Mouse (Mus musculus) heart, embryonic 13.5 days (tissue): ENCODE data around the gene Ubash3a. TPM values are rescaled to one million over a fixed set of nuclear protein-coding genes. Genes with fewer than 3 reads are reported as not detected.
"Not testable (repeated sequence)": the region's sequence is repeated elsewhere in the genome, so short reads cannot be mapped to it uniquely, and the experiment has no call there.

Source experiments
- ATAC-seq: fragments of 200-750 bp; cut with Nextera tagmentation; 2 replicates; pipeline ENCODE4 v1.8.0; 2017; ENCODE audit warnings: moderate TSS enrichment; ENCODE audit not compliant: insufficient number of reproducible peaks, low FRiP score, low TSS enrichment; ENCODE audit errors: extremely low read depth
- H3K27ac ChIP-seq: fragments of 300-500 bp; sonication (generic); replicated peaks from 2 replicates; pipeline ENCODE4 v1.5.1; 2015; ENCODE audit warnings: moderate library complexity, mild to moderate bottlenecking, inconsistent platforms
- H3K27me3 ChIP-seq: fragments of 300-500 bp; sonication (generic); replicated peaks from 2 replicates; pipeline ENCODE4 v1.6.1; 2015; ENCODE audit warnings: mild to moderate bottlenecking, inconsistent platforms
- H3K36me3 ChIP-seq: fragments of 300-500 bp; sonication (generic); 2 replicates; pipeline ENCODE4 v1.6.1; 2015; ENCODE audit warnings: mild to moderate bottlenecking, inconsistent platforms
- H3K4me1 ChIP-seq: fragments of 300-500 bp; sonication (generic); 2 replicates; pipeline ENCODE4 v1.6.1; 2015; ENCODE audit warnings: inconsistent platforms
- H3K4me2 ChIP-seq: fragments of 300-500 bp; sonication (generic); 2 replicates; pipeline ENCODE4 v1.6.1; 2015; ENCODE audit warnings: inconsistent platforms, mild to moderate bottlenecking, moderate library complexity
- H3K4me3 ChIP-seq: fragments of 300-500 bp; sonication (generic); 2 replicates; pipeline ENCODE4 v1.5.1; 2015; ENCODE audit warnings: moderate library complexity, mild to moderate bottlenecking, inconsistent platforms
- H3K9ac ChIP-seq: fragments of 300-500 bp; sonication (generic); 2 replicates; pipeline ENCODE4 v1.6.1; 2015; ENCODE audit warnings: inconsistent platforms, mild to moderate bottlenecking, moderate library complexity
- H3K9me3 ChIP-seq: fragments of 300-500 bp; sonication (generic); 2 replicates; pipeline ENCODE4 v1.6.1; 2016; ENCODE audit warnings: inconsistent platforms
- WGBS: fragments of 180-500 bp; shearing (Covaris S2); methylation state at CpG from one replicate; pipeline ENCODE4 v1.1.7; 2015; ENCODE audit warnings: mixed read lengths; 5-methylcytosine and 5-hydroxymethylcytosine counted together
- polyA plus RNA-seq: library from polyadenylated mRNA; unstranded; fragments of >200 nt; fragmentation: Nextera tagmentation; extraction: Ambion mirVana; gene quantifications from 2 replicates; pipeline ENCODE4 v1.2.1, GENCODE M21; 2015

The Ubash3a gene
- polyA plus RNA-seq, 1 experiment from 2014 or later, result 0.43 TPM

DNA sequence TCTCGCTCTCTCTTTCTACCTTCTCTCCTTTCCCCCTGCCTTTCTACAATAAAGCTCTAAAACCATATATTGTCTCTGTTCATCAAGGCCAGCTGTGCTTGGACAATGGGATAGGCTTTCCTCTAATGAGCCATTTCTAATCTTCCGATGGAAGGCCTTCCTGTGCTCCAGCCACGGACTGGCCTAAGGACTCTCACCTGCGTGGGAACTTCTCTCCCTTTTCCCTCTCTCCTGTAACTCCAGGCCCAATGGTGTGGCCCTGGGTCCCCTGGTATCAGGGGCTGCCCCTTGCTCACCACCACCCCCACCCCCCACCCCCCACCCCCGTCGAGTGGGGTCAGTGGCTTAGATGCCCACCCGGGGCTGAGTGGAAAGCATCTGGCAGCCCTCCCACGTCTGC is 63.1 kb downstream of the Ubash3a start:
- H3K4me2 ChIP-seq, H3K4me1 ChIP-seq, H3K27ac ChIP-seq, H3K9me3 ChIP-seq, ATAC-seq, H3K27me3 ChIP-seq, H3K36me3 ChIP-seq, H3K4me3 ChIP-seq, H3K9ac ChIP-seq: not testable (repeated sequence)
- 68% methylated on average over 8 of the region's 8 CpGs for WGBS

DNA sequence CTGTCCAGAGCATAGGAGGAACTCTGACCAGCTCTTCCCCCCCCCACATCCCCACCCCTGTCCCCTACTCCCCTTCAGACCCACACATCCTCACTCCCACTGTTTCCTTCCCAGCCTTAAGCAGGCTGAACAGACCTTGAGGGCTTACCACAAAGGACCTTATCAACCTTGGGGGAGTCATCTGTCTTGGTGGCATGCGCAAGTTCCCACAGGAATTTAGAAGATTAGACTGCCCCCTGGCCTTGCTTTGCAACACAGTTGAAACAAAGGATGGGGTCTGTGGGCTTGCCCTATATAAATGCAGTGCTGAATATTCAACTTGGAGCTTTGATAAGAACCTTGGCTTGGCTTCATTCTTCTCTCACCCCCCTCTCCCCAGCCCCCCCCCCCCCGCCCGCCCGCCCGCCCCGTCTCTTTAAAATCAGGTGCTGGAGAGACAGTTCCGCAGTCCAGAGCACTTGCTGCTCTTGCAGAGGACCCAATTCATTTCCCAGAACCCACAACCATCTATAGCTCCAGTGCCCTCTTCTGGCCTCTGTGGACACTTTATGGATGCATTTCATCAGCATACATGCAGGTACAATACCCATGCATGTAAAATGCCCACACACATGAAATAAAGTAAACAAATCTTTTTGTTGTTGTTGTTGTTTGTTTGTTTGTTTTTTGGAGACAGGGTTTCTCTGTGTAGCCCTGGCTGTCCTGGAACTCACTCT is 63.6 kb downstream of the Ubash3a start:
- 22% methylated on average over 7 of the region's 7 CpGs for WGBS
- H3K36me3 ChIP-seq, result no peaks in the 10 kb centered on the region
- H3K4me3 ChIP-seq, result no peak overlapping the region
- H3K9ac ChIP-seq, result no peak overlapping the region
- no peak overlapping the region for H3K4me2 ChIP-seq
- peaks cover 3% of the 10 kb centered on the region for H3K4me1 ChIP-seq
- ATAC-seq, result no peak
- H3K27ac ChIP-seq, result no peak overlapping the region
- H3K27me3 ChIP-seq, result no peaks in the 10 kb centered on the region; the same call in 1 of the 2 replicates
- no peaks in the 10 kb centered on the region for H3K9me3 ChIP-seq

DNA sequence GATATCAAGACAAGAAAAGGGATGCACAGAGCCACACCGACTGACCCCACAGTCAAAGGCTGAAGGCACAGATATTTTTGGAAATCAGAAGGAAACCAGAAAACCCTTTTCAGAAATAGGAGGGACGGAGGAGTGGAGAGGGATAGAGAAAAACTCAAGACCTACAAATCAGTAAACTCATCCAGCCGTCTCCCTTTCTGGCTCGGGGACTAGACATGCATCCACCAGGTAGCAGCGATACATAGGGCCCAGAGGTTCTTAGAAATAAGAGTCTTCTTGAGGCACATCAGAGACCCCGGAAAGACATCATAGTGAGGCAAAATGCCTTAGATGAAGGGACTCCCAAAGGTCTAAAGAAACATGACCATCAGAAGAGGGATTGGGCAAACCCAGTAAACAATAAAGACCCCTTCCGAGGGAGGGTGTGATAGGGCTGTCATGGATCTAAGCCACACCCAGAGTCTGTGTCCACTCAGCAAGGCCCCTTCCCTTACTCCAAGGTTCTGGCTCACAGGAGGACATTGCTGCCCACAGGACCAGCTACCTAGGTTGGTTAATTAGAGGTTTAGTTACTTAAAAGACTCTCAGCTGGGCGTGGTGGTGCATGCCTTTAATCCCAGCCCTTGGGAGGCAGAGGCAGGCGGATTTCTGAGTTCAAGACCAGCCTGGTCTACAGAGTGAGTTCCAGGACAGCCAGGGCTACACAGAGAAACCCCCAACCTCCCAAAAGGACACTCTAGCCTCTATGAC is 64.9 kb downstream of the Ubash3a start:
- ATAC-seq, result no peak
- H3K4me1 ChIP-seq, result peaks cover 14% of the 10 kb centered on the region
- no peak overlapping the region for H3K4me3 ChIP-seq
- H3K4me2 ChIP-seq, result no peak overlapping the region
- no peak overlapping the region for H3K9ac ChIP-seq
- no peaks in the 10 kb centered on the region; the same call in 1 of the 2 replicates for H3K27me3 ChIP-seq
- no peaks in the 10 kb centered on the region for H3K9me3 ChIP-seq
- no peak overlapping the region for H3K27ac ChIP-seq
- no peaks in the 10 kb centered on the region for H3K36me3 ChIP-seq
- 77% methylated on average over 9 of the region's 9 CpGs for WGBS

DNA sequence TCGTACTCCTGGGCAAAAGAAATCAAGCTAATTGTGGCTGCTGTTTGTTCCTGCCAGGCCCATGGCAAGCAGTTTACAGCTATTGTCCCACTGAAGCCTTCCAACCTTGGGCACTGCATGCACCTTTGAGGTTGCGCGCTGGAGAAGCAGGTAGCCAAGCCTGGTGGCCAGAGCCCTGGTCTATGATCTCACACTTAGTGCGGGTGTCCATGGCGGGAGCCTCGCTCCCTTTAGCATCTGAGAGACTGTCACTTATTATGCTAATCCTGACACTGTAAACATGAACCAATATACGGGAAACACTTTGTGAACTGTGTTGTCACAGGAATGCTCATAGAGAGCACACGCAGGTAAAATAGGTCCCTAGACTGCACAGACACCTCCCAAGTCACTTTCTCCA is 66.0 kb downstream of the Ubash3a start:
- Histone ChIP-seq H3K9me3 (no peaks in the 10 kb centered on the region), H3K9ac (no peak overlapping the region), H3K4me2 (no peak overlapping the region), H3K4me1 (peaks cover 15% of the 10 kb centered on the region), H3K36me3 (no peaks in the 10 kb centered on the region), H3K27me3 (no peaks in the 10 kb centered on the region; the same call in 1 of the 2 replicates), H3K4me3 (no peak overlapping the region), H3K27ac (no peak overlapping the region)
- WGBS, result 83% methylated on average over 8 of the region's 8 CpGs
- ATAC-seq, result no peak

DNA sequence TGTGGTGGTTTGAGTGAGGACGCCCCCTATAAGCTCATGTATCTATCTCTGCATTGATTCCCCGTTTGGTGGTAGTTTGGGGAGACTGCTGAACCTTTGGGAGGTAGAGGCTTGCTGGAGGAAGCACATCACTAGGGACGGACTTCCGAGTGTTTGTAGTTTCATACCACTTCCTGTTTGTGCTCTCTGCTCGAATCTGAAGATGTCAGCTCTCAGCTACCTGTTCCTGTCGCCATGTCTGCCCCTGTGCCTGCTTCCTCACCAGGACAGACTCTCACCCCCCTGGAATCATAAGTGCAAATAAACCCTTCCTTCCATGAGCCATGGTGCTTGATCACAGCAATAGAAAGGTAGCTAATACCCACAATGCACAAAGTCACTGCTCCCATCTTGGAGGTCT is 67.5 kb downstream of the Ubash3a start:
- Histone ChIP-seq H3K9me3 (no peaks in the 10 kb centered on the region), H3K4me2 (no peak overlapping the region), H3K27me3 (no peaks in the 10 kb centered on the region; the same call in 1 of the 2 replicates), H3K4me3 (no peak overlapping the region), H3K27ac (no peak overlapping the region), H3K9ac (no peak overlapping the region), H3K4me1 (peaks cover 15% of the 10 kb centered on the region), H3K36me3 (no peaks in the 10 kb centered on the region)
- 62% methylated on average over 6 of the region's 6 CpGs for WGBS
- no peak for ATAC-seq

DNA sequence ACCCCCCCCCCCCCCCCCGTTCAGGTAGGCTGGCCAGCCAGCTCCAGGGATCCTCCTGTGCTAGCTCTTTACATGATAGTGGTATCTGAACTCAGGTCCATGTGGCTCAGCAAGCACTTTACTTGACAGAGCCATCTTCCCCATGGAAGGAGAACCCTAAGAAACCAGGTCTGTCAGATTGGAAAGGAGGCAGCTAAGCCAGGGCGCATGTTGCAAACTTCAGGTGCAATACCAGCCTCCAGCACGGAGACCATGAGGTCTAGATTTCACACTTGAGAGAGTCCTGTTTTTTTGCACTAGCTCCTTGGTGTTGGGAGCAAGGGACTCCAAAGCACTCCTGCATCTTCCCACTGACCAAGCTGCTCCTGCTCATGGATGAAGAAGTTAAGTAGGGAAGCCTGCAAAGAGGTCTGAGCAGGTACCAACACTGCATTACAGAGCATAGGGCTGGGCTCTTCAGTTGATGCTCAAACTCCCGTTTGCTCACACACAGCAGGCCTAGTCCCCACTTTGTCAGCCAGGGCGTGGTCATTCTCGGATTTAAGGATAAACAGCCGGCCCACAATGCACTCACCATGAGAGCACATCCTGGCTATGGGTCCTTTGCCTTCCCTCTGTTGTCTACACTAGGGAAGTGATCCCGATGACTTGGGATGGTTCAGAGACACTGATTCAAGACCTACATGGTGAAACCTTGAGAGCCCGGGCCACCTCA is 68.7 kb downstream of the Ubash3a start:
- peak overlapping the region; percentile 66; the same call in 1 of the 2 replicates for H3K9ac ChIP-seq
- no peaks in the 10 kb centered on the region for H3K9me3 ChIP-seq
- no peaks in the 10 kb centered on the region; the same call in 1 of the 2 replicates for H3K27me3 ChIP-seq
- H3K36me3 ChIP-seq, result no peaks in the 10 kb centered on the region
- H3K4me2 ChIP-seq, result peak overlapping the region; percentile 81
- peak overlapping the region; percentile 57 for H3K4me3 ChIP-seq
- 21% methylated on average over 9 of the region's 9 CpGs for WGBS
- peaks cover 11% of the 10 kb centered on the region; the same call in 1 of the 2 replicates for H3K4me1 ChIP-seq
- no peak for ATAC-seq
- H3K27ac ChIP-seq, result 0 out of 2 replicates have a peak overlapping the region, but pooled peaks have one; percentile 21

DNA sequence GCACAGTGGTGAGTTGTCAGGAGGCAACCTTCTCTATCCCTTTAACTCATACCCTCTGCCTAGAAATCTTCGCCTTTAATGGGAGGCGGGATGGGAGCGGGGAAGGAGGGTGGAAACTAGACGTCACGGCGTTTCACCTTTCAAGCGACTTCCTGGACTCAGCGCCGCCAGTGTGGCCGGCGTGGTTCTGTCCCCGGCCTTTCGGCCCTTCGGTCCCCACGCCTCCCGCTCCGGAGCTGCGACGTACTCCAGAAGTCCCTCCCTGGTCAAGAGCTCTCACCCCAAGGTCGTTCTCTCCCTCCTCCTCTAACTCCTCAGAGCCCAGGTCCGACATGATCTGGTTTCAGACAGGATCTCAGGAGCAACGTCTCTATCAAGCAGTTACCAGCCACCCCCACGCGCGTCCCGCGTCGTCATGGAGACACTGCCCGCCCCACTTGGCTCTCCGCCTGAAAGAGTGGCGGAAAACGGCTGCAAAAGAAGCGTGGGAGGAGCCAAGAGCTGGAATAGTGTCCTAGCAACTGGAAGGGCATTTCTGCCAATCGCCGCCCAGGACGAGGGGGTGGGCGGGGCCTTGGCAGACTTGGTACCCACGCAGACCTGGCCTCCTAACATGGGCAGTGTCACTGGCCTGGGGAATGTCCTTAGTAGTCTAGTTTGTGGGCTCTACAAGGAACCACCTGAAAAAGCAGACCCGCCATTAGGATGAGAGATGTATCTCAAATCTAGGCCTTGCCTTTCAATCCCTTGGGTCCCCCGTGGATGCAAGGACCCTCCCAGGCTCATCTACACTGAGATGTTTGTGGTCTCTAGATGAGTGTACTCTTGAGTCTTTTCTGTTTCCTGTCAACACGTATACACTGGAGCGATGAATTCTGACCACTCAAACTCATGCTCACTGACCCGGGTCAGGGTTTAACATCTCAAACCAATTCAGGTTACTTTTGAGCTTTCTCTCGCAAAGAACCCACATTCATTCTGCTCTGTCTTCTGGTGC is 69.5 kb downstream of the Ubash3a start, which contains the start of gene Rsph1:
Gene Rsph1, minus strand, starts transcription at position 462 of the 997 bp plus-strand sequence.
- Histone ChIP-seq H3K4me3 (peak within 1 kb of the TSS; percentile 57), H3K27me3 (no peaks in the 10 kb centered on the region; the same call in 1 of the 2 replicates)

DNA sequence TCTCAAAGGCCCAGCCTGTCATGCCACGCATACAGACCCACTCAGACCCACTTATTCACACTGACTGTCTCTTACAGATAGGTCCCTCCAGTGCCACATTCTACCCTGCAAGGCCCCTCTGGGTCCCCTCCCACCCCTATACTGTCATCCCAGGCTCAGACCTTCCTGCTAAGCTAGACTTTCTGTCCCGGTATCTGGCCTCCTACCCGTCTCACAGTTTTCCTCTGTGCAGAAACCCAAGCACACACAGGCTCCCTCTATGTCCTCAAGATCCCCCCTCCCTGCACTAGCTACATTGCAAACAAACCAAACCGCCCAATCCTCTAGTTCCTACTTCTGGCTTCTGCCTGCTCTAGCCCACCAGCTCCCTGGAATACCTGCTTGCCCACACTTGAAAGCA is 70.3 kb downstream of the Ubash3a start:
- no peaks in the 10 kb centered on the region for H3K9me3 ChIP-seq
- H3K4me2 ChIP-seq, result no peak overlapping the region; the same call in 1 of the 2 replicates
- no peak overlapping the region for H3K27ac ChIP-seq
- H3K4me3 ChIP-seq, result no peak overlapping the region
- H3K9ac ChIP-seq, result no peak overlapping the region
- H3K27me3 ChIP-seq, result no peaks in the 10 kb centered on the region; the same call in 1 of the 2 replicates
- H3K4me1 ChIP-seq, result peaks cover 11% of the 10 kb centered on the region; the same call in 1 of the 2 replicates
- 73% methylated on average over 4 of the region's 4 CpGs for WGBS
- no peak for ATAC-seq
- no peaks in the 10 kb centered on the region for H3K36me3 ChIP-seq

More for the DNA sequence above, 69.5 kb downstream of the Ubash3a start, which contains the start of gene Rsph1:
- H3K4me2 ChIP-seq, result peak within 1 kb of the TSS; percentile 81
- no peaks in the 10 kb centered on the region for H3K36me3 ChIP-seq
- WGBS, result 8% methylated on average over 44 of the region's 44 CpGs
- ATAC-seq, result peak; percentile 48; the same call in 1 of the 2 replicates
- H3K9ac ChIP-seq, result peak within 1 kb of the TSS; percentile 66; the same call in 1 of the 2 replicates
- H3K27ac ChIP-seq, result 0 out of 2 replicates have a peak within 1 kb of the TSS, but pooled peaks have one; percentile 21
- peaks cover 11% of the 10 kb centered on the region; the same call in 1 of the 2 replicates for H3K4me1 ChIP-seq
- H3K9me3 ChIP-seq, result no peaks in the 10 kb centered on the region

DNA sequence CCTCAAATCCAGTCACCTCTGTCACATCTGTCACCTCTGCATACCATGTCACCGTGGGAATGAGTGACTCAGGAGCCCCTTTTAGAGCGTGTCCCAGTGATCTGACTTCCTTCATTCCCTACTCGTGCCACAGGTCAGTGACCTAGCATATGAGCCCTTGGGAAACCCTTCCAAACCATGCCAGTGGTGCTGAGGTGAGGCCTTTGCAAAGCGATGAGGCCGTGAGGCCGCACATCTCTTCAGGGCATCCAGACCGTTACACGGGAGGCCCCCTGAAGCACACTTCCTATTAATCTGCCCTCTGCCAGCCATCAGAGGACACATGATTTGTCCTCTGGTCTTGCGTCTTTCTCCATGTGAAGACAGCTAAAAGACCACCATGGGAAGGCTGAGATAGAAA is 71.9 kb downstream of the Ubash3a start:
- Histone ChIP-seq H3K4me1 (peaks cover 11% of the 10 kb centered on the region; the same call in 1 of the 2 replicates), H3K4me2 (no peak overlapping the region), H3K36me3 (no peaks in the 10 kb centered on the region), H3K9ac (no peak overlapping the region), H3K27ac (no peak overlapping the region), H3K9me3 (no peaks in the 10 kb centered on the region), H3K27me3 (no peaks in the 10 kb centered on the region), H3K4me3 (no peak overlapping the region)
- ATAC-seq, result no peak
- 57% methylated on average over 9 of the region's 9 CpGs for WGBS

DNA sequence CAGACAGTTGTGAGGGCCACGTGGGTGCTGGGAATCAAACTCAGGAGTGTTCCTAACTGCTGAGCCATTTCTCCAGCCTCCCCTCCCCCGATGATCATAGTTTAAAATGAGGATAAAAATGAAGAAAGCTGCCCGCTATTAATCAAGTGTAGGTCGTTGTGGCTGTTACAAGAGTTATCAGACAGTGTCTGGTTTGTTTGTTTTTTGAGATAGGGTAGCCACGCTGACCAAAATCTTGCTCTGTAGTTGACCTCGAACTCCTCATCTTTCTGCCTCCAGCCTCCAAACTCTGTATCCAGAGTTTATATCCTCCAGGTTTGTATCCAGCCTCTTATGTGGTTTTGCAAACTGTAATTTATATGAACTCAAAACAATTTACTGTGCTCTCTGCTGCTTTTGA is 72.6 kb downstream of the Ubash3a start:
- Histone ChIP-seq H3K4me1 (peaks cover 11% of the 10 kb centered on the region; the same call in 1 of the 2 replicates), H3K4me3 (no peak overlapping the region), H3K27ac (no peak overlapping the region), H3K36me3 (no peaks in the 10 kb centered on the region), H3K9me3 (no peaks in the 10 kb centered on the region), H3K27me3 (no peaks in the 10 kb centered on the region), H3K4me2 (no peak overlapping the region), H3K9ac (no peak overlapping the region)
- 51% methylated on average over 6 of the region's 6 CpGs for WGBS
- ATAC-seq, result no peak
